Mouse (Mus musculus) frontal cortex, postnatal 14 days (tissue): ENCODE data around the gene Il7r.

ENCODE experiments used
- DNase-seq, 2 experiments: peaks; one replicate each; pipeline ENCODE4 v3.0.0; 2022; ENCODE audit warnings: low spot score in 2 of 2

Gene Il7r

DNA sequence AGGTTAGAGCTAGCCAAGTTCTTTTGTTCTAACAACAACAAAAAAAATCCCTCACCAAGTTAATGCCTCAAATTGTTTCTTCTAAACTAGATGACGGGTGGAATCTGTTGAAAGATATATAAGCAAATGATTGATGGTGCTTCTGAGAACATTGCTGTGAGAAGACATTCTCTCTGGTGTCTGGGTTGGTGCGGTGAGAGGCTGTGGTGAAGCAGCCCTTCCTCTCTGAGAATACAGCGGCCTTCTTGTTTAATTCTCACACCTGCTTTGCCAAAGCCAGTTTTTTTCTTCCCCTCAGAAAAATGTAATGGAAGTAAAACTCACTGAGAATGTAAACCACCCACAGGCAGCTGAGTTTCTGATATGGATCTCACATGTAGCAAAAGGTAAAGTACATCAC lies 57.8 kb downstream of the Il7r start:
- DNase-seq = no peak

DNA sequence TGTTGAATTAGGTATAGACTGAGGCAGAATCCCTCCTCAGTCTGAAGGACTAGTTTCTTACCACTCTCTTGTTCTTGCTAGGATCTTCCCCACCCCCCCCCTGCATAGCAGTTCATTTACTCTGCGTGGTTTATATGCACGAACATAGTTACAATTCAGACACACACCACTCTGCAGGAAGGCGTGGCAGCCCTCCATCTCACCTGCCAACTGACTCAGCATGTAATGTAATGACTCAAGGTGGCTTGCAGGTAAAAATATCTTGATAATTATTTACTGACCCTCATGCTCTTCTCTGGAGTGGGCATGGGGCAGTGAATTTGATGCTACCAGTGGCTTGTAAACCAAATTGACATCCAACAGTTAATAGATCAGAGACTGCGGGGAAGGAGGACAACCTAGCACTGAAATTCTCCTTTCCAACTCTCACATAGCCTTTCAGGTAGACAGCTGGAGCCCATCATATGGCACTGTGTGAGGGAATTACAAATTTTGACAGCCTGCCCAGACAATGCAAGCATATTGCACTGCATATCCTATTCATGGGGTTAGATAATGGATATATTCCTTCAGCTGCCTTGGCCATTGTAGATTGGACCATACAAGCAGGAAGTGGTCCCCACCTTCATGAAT lies 58.8 kb downstream of the Il7r start:
- DNase-seq = no peak

DNA sequence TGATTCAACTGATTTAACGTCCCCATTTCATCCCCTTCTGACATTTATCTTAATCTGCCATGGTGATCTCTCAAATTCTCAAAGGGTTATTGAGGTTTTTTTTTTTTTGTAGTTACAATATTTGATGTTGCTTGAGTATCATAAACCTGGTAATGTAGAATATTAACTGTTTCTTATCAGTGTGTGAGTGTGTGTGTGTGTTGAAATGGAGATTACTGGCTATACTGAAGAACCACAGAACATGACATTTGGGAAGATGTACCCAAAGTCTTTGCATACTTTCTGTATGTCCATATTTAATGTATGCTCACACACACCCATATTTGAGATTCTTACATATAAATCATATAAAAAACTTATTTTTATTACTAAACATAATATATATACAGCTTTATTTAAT lies 65.9 kb downstream of the Il7r start:
- no peak for DNase-seq

DNA sequence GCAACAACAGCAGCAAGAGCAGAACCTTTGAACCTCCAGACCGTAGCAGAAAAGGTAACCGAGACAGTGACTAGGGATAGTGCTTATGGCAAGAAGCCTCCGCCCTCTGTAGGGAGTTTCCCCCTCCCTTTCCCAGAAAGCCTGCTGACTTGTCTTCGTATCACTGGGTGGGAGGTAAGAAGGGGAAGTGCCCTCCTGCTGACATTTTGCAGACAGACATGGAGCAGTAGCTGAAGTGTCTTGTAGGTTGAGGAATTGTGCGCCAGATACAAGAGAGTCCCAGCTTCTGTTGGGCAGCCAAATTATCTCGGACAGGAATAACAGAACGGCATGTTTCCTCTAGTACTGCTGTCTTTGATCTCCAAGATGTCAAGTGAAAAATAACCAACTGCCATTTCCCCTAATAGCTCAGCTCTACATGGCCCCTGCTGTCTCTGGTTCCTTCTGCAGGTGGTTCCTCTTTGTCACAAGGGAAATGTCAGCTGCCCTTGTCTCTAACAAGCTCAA lies 66.4 kb downstream of the Il7r start:
- no peak for DNase-seq
